Mouse (Mus musculus) C2C12 (cell line): Measurements from ENCODE around the gene Lpin3. TPM values are rescaled to one million over a fixed set of nuclear protein-coding genes. Genes with fewer than 3 reads are reported as not detected.

ENCODE experiments used
- H3K27me3 ChIP-seq: one replicate; pipeline ENCODE4 v1.6.1; 2011; ENCODE audit not compliant: control insufficient read depth, insufficient read depth, insufficient read length
- H3K36me3 ChIP-seq: one replicate; pipeline ENCODE4 v1.6.1; 2011; ENCODE audit not compliant: control insufficient read depth, insufficient read depth
- H3K4me3 ChIP-seq: one replicate; pipeline ENCODE4 v1.5.1; 2011; ENCODE audit warnings: mild to moderate bottlenecking, control low read depth; ENCODE audit not compliant: poor library complexity, insufficient read depth, severe bottlenecking
- H3K79me2 ChIP-seq: one replicate; pipeline ENCODE4 v1.6.1; 2011; ENCODE audit not compliant: control insufficient read depth, insufficient read depth
- H3K79me3 ChIP-seq: one replicate; pipeline ENCODE4 v1.6.1; 2011; ENCODE audit warnings: low read depth, control low read depth
- H3ac ChIP-seq: one replicate; pipeline ENCODE3; 2011; ENCODE audit warnings: low read depth; ENCODE audit not compliant: control insufficient read depth, insufficient read length
- CEBPB ChIP-seq: IDR thresholded peaks from one replicate; pipeline ENCODE4 v1.6.1; 2011; ENCODE audit warnings: low read depth, mild to moderate bottlenecking, control low read depth, moderate library complexity
- CTCF ChIP-seq: IDR thresholded peaks from one replicate; pipeline ENCODE4 v1.5.1; 2011; ENCODE audit not compliant: control insufficient read depth, insufficient read depth, insufficient read length
- FOSL1 ChIP-seq: IDR thresholded peaks from one replicate; pipeline ENCODE4 v1.8.0; 2011; ENCODE audit warnings: mild to moderate bottlenecking, low read length; ENCODE audit not compliant: poor library complexity, insufficient read depth, severe bottlenecking
- MAX ChIP-seq: IDR thresholded peaks from one replicate; pipeline ENCODE4 v1.6.1; 2011; ENCODE audit warnings: mild to moderate bottlenecking, control low read depth
- MYOD1 ChIP-seq: IDR thresholded peaks from one replicate; pipeline ENCODE4 v1.6.1; 2011; ENCODE audit warnings: low read depth; ENCODE audit not compliant: control insufficient read depth, insufficient read length
- MYOG ChIP-seq: IDR thresholded peaks from one replicate; pipeline ENCODE4 v1.6.1; 2011; ENCODE audit not compliant: control insufficient read depth, insufficient read length; ENCODE audit errors: extremely low read depth
- USF1 ChIP-seq: IDR thresholded peaks from one replicate; pipeline ENCODE4 v1.6.1; 2011; ENCODE audit warnings: low read depth, mild to moderate bottlenecking, control low read depth, moderate library complexity
- long read RNA-seq, 2 experiments: library from polyadenylated mRNA; unstranded; transcript quantifications; one replicate each; pipeline ENCODE4 v2.0.0; 2019 to 2020
- polyA plus RNA-seq: library from polyadenylated mRNA; unstranded; fragments of >200 nt; fragmentation: generic; extraction: Trizol; gene quantifications from one replicate; pipeline ENCODE4 v1.2.1, GENCODE M21; 2012; ENCODE audit warnings: missing spikeins

The Lpin3 gene
- 10.4 TPM for polyA plus RNA-seq
- long read RNA-seq, experiment 1, transcript Lpin3-203 (20 exons, 3,470 nt) = major isoform, 6 of 11 reads
- long read RNA-seq, experiment 1, partial matches to known transcripts = 2 of 11 reads
- long read RNA-seq, experiment 1, other reads (novel, unspliced or antisense) = 3 of 11 reads
- long read RNA-seq, experiment 2, transcript Lpin3-203 (20 exons, 3,470 nt) = major isoform, 98 of 136 reads
- long read RNA-seq, experiment 2, partial matches to known transcripts = 10 of 136 reads
- long read RNA-seq, experiment 2, other reads (novel, unspliced or antisense) = 28 of 136 reads

DNA sequence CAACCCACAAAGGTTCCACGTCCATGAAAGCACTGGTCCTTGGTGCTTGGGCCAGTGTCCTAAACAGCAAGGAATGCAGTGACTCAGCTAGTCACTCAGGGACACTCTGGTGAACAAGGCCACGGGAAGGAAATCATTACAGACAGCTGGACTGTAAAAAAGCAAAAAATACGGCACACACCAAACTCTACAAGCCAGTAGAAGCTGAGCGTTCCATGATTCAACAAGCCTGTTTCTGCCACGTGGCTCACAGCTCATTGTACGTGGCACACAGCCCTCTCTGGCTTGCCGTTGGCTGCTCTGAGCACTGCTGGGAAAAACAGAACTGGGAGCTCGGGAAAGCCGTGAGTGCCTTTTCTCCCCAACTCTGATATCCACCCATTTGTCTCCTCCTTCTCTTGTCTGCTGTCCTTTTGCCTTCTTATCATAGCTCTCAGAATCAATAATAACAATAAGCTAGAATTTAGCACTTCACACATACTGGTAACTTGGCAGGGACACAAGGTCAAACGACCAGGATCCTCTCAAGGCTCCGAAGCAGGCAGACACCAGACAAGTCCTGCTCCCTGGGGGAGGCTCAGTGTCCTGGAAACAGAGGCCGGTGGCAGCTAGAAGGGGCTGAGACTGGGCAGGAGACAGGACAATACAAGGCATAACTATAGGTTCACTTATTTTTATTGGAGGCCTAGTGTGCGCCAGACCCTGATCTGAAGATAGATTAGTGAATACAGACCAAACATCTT lies at the start of gene Lpin3:
TSS of gene Lpin3 (plus strand) at position 218 of the 743 bp plus-strand sequence.
- Histone ChIP-seq H3K27me3 (no peaks in the 10 kb centered on the region), H3K4me3 (peak within 1 kb of the TSS; percentile 2), H3K79me3 (no peaks in the 10 kb centered on the region), H3ac (peak within 1 kb of the TSS; percentile 71), H3K79me2 (peaks cover 14% of the 10 kb centered on the region), H3K36me3 (no peaks in the 10 kb centered on the region)
- TF ChIP-seq CEBPB (no peak), CTCF (no peak), USF1 (peak; percentile 77), MYOD1 (peak; percentile 53), MAX (peak; percentile 95), MYOG (no peak), FOSL1 (no peak)

DNA sequence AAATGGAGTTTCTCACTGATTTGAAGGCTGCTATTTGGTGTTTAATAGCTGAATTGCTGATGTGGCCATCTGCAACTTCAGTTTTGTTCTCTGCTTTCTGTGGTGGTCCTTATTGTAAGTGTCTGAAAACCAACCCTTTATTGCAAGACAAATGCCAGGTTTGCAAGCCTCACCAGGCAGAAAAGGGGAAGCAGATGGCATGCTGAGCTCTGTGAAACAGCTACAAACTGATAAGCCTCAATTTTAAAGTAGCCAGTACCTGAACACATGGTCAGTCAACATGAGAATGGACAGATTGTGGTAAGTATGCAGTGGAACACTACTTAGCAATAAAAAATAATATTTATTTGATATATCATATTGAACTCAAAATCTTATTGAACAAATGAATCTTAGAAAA lies 39.6 kb upstream of the Lpin3 start:
- Histone ChIP-seq H3K4me3 (no peak overlapping the region), H3ac (no peak overlapping the region), H3K36me3 (no peaks in the 10 kb centered on the region), H3K79me2 (no peaks in the 10 kb centered on the region), H3K79me3 (no peaks in the 10 kb centered on the region), H3K27me3 (no peaks in the 10 kb centered on the region)
- TF ChIP-seq MYOG (no peak), FOSL1 (no peak), CEBPB (no peak), CTCF (no peak), MYOD1 (no peak), MAX (no peak), USF1 (no peak)

DNA sequence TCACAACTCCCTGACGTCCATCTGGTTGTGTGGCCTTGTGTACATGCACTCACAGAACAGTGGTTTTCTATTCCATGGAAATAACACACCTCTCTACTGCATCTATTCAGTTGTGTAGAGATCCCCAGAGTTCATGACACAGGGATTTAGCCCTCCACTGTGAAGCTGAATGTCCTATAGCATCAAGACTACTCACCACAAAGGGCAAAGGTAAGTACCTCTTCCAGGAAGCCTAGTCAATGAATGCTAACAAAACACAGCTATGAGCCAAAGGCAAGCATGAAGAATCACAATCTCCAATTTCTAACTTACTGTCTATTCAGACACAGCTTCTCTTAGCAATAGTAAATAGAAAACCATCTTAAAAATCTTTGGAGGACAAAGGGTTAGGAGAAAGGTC lies 32.8 kb upstream of the Lpin3 start:
- H3K79me2 ChIP-seq = no peaks in the 10 kb centered on the region
- no peak overlapping the region for H3ac ChIP-seq
- H3K79me3 ChIP-seq = peaks cover under 1% of the 10 kb centered on the region
- no peaks in the 10 kb centered on the region for H3K27me3 ChIP-seq
- H3K36me3 ChIP-seq = no peaks in the 10 kb centered on the region
- TF ChIP-seq FOSL1 = no peak
- no peak for TF ChIP-seq MYOD1
- no peak for TF ChIP-seq CTCF
- no peak for TF ChIP-seq MAX
- no peak for TF ChIP-seq MYOG
- no peak for TF ChIP-seq USF1
- no peak for TF ChIP-seq CEBPB
- H3K4me3 ChIP-seq = no peak overlapping the region

DNA sequence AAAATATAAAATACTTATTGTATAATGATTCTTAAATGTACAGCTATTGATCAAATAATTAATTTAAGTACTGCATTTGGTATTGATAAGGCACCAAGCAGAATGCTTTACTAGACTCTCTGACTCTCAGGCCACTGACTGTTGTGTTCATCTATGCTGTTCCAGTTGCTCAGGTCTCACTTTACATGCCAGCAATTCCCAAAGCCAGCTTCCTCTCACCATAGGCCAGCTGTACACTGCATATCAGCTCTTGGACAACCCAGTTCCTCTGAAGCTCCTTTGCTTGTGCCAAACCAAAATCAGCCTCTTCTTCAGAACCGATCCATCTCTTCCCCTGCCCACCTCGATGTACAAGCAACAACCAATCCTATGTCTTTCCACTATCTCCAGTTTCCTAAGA lies 32.3 kb upstream of the Lpin3 start:
- H3ac ChIP-seq = no peak overlapping the region
- TF ChIP-seq MYOD1 = no peak
- TF ChIP-seq MAX = no peak
- TF ChIP-seq CTCF = no peak
- no peak for TF ChIP-seq CEBPB
- TF ChIP-seq USF1 = no peak
- no peak for TF ChIP-seq FOSL1
- no peak for TF ChIP-seq MYOG

DNA sequence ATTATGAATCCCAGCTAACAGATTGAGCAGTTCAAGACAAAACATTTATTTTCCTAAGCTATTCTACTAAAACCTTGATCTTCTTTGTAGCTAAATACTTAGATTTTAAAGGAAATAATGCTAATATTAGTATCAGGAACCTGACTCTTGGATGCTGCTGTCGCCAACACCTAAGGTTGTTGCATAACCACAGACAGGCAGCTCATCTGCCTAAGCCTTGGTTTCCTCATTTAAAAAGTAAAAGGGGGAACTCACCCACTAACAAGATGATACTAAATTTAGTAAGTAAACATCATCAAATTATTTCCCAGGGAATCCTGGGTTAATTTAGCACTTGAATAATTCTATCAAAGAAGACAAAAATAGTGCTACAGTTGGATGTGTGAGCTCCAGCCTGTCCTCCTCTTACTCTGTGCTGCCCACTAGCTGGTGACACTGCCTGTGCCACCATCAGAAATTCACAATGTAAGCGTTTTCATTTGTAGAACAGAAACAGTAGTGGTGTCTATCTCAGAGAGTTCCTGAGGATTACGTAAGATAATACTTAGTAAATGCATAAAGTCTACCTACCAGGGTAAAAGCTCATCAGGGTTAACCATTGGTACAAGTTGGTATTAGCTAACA lies 30.7 kb upstream of the Lpin3 start:
- TF ChIP-seq MAX (no peak), CEBPB (no peak), FOSL1 (no peak), USF1 (no peak), MYOG (no peak), CTCF (no peak), MYOD1 (no peak)
- Histone ChIP-seq H3K36me3 (no peaks in the 10 kb centered on the region), H3K79me3 (peaks cover 2% of the 10 kb centered on the region), H3ac (no peak overlapping the region), H3K27me3 (no peaks in the 10 kb centered on the region), H3K79me2 (no peaks in the 10 kb centered on the region), H3K4me3 (no peak overlapping the region)

More for the DNA sequence above, 32.3 kb upstream of the Lpin3 start:
- Histone ChIP-seq H3K79me2 (no peaks in the 10 kb centered on the region), H3K27me3 (no peaks in the 10 kb centered on the region), H3K36me3 (no peaks in the 10 kb centered on the region), H3K4me3 (no peak overlapping the region), H3K79me3 (peaks cover 2% of the 10 kb centered on the region)

DNA sequence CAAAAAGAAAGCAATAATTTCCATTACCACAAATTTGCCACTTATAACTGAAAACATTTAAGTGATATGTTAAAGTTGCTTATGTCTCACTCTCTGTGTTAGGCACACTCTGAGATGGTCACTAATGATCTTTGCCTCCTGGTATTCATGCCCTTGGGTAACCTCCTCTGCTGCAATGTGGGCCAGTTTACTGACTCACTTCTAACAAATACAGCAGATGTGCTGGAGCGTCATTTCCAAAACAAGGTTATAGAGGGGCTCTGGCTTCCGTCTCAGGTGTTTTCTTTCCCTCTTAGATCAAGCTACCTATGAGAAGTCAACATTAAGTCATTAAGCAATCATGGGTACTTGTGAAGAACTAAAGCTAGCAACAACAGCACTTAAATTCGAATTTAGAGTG lies 30.1 kb upstream of the Lpin3 start:
- Histone ChIP-seq H3K4me3 (no peak overlapping the region), H3K36me3 (no peaks in the 10 kb centered on the region), H3K79me3 (peaks cover 2% of the 10 kb centered on the region), H3K27me3 (no peaks in the 10 kb centered on the region), H3ac (no peak overlapping the region), H3K79me2 (no peaks in the 10 kb centered on the region)
- TF ChIP-seq USF1 = no peak
